Mouse (Mus musculus) brain, embryonic 18.5 days (tissue): Measurements from ENCODE around the gene Mrps34.

Experiments
- DNase-seq: peaks from one replicate; pipeline ENCODE4 v3.0.0-alpha.2; 2012; ENCODE audit warnings: low read depth, low spot score

The Mrps34 gene

DNA sequence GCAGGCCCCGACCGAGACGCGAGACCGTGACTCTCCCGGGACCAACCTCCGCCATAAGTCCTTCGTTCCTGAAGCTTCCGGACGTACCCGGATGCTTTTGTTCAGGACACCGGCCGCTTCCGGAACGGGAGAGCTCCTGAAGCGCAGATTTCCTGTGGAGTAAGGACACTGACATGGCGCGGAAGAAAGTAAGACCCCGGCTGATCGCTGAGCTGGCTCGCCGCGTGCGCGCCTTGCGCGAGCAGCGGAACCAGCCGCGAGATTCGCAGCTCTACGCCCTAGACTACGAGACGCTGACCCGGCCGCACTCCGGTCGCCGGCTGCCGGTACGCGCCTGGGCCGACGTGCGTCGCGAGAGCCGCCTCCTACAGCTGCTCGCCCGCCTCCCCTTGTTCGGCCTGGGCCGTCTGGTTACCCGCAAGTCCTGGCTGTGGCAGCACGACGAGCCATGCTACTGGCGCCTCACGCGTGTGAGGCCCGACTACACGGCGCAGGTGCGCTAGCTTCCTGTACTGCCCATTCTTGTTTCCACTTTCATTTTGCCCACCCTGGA, at the start of gene Mrps34, which contains the start of gene Eme2:
TSS of gene Mrps34 (plus strand) at position 122 of the 553 bp plus-strand sequence.
TSS of gene Eme2 (minus strand) at position 93 of the 553 bp plus-strand sequence.
- peak; percentile 77 for DNase-seq

DNA sequence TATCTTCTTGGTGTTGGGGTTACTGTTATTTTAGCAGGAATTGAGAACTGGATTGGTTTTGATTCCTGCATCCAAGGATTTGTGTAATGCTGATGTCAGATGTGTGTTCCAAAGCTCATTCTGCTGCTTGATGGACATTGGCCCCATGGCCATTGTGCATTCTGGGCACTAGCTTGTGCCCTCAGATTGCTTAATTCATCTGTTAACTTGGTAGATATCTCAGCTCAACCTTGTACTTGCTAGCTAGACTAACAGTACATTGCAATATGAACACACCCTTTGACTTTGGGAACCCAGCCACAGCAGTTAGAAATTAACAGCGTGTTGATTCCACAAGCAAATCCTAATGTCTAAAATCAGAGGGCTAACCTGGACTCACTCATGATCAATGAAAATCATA, 47.5 kb upstream of the Mrps34 start:
- DNase-seq: no peak

DNA sequence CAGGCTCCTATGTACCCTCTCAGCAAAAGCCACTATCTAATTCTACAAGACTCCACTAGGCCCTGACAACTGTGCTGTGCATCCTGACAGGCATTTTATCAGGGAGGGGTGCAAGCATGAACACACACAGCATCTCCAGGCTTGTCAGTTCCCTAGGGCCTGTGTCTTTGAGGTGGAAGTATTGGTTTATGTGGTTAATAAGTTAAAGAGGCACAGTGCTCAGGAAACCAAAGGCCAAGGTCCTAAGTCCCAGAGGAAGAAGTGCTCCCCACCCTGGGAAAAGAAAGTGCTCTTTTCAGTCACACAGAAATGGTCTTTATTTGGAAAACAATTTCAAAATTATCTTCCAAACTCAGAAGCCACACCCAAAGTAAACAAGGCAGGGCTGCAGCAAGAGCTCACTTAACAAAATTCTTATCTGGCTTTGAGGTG, 46.3 kb upstream of the Mrps34 start:
- DNase-seq: no peak

DNA sequence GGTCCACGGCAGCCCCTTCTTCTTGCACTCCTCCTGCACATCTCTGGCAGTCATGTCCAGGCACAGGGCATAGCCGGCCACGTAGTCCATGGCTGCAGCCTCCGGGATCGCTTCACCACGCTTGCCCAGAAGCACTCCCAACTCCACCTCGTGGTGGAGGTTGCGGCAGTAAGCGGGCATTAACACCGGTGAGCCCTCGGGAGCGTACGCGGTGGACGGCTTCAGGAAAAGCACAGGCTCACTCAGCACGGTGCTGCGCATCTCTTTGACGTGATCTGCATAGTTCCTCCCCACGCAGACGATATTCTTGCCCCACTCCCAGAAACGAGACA, 45.2 kb upstream of the Mrps34 start:
- no peak for DNase-seq

DNA sequence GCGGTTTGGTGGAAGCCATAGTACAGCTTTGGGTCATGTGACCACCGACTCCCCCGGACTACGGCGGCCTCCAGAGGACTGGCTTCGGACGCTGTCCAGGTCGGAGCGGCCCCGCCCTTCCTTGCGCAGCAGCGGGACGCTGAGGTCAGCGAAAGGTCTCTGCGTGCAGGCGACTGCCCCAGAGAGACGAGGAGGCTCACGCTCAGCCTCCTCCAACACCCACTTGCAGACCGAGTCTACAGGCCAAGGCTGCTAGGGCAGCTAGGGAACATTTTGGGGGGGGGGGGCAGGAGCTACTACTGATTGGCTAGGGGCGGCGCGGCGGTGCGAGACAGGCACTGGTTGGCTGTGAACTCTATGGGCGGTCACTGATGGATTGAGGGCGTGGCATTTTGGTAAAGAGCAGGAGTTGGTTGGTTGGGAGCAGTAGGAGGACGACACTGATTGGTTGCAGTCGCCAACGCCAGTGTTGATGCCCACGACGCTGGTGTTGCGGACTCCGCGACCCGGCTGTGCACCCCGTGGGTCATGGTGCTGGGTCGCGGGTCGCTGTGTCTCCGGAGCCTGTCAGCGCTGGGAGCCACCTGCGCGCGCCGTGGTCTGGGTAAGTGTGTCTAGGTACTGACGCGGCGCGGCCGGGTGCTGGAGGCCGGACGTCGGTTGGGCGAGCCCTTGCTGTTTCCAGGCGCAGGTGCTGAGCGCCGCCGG, 44.7 kb upstream of the Mrps34 start, which contains the start of gene Fahd1:
TSS of gene Fahd1 (minus strand) at position 300 of the 708 bp plus-strand sequence.
- DNase-seq: peak; percentile 96

DNA sequence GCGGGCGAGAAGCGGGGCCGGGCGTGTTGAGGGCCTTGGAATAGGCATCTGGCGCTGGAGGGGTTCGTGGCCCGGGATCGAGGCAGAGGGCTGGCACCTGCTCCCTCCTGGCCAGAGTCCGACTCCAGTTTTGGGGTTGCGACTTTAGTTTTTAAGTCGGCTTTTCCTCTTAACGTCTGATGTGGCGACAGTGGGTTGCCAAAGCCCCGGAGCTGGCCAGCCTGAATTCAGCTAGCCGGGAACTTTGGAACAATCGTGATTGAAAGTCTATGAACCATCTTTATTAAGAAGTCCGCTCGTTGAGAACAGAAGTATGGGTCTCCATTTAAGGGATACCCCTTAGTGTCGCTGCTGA, 44.2 kb upstream of the Mrps34 start:
- no peak for DNase-seq

DNA sequence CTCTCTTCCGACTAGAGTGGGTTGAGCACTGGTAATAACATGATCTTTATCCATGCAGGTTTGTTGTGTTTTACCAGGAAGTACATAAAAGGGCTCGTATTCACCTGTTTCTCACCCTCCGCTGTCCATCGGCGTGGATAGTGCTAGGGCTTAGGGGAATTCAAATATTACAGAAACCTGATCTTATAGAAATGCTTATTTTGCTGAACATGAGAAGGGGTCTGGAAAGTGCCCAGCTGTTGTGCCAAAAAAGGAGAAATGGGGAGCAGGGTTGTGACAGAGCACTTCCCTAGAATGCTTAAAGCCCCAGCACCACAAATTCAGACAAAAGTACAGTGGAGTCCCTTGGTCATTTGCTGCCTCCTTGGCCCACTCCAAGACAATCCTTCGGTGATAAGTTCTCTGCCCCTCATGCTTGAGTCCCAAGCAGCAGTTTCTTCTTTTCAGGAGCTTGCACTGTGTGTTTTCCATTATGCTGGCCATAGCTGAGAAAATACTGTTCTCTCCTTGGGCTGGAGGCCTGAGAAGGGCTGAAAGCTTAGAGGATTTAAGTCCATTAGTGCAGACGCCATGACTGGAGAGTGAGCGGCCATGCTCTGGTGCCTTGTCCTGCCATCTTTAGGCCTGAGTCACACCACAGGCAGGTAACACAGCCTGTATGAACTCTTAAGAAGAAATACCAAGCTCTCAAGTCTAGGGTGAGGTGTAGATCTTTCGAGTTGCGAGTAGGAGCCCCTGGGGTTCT, 43.4 kb upstream of the Mrps34 start:
- no peak for DNase-seq

DNA sequence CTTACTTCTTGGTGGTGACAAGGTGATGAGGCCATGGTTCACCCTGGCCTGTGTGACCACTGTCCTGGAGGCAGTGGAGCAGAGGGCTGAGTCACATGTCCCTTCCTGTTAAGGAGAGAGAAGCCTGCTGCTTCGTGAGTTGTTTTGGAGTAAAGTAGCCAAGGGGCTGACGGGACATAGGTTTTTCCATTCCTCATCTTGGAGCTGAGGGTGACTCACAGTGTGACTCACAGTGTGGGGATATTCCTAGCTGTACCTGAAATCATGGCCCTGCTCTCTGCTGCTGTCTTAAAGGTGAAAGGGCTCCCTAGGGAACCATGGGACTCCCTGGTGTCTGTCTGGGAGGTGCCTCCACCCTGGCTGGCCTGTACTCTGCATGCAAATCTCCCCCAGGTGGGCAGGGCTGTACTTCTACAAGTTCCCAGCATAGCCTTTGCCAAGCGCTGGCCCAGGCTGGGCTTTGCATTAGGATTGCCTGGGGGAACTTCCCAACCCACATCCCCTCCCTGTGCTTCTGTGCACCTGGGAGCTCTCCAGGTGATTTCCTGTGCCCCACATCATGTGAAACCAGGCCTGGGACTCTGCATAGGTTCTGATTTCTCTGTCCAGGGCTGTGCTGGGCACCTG, 39.0 kb upstream of the Mrps34 start:
- no peak for DNase-seq

DNA sequence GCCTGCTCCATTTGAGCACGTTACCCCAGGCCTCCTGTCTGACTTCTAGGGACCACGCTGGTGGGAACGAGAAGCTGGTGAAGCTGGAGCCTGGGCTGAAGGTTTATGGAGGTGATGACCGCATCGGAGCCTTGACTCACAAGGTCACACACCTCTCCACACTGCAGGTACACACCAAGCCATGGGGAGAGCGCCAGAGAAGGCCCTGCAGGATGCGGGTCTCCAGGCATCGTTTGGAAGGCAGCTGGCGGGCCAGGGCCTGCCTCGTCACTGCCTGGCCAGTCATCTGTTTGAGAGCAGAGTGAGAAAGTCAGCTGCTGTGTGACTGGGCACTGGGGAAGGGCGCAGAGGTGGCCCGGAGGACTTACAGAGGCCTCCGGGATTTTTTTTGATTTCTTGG, 38.3 kb upstream of the Mrps34 start:
- no peak for DNase-seq

DNA sequence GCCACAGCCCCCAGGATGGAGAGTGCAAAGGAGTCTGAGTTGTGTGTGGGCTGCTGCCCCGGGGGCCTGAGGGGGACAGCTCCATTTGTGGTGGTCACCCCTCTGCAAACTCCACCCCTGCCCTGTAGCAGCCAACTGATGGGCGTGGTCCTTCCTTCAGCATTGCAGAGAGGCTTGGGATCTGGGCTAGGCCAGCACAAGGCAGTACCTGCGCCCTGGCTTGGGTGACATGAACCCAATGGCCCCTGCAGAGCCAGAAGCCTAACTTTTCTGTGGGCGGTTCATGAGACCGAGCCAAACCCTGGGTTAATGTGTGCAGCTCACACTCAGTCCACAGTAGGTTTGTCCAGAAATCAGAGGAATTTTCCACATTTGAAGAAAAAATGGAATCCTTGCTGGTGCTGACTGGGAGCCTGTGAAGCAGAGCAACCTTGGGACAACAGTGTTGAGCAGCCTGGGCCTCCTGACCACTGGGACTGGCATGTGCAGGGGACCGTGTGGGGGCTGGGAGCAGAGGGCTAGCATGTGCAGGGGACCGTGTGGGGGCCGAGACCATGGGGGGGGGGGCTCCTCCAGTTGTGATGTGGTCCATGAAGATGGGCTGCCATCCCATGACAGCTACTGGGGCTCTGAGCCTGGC, 37.0 kb upstream of the Mrps34 start:
- no peak for DNase-seq

DNA sequence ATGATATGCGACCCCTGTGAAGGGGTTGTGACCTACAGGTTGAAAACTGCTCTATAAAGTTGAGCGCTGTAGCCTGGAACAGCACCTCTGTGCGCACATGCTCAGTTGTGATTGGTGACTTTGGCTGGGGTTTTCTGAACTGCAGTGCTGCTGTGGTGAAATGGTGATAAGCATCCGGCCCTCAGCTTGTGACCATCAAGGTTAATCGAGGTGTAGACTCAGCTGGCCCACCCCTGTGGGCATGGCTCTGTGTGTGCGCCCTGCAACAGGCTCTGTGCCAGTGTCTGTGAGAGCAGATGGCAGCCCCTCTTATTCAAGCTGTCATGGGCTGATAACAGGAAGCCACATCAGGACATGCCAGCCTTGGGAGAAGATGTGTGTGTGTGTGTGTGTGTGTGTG, 35.9 kb upstream of the Mrps34 start:
- no peak for DNase-seq

DNA sequence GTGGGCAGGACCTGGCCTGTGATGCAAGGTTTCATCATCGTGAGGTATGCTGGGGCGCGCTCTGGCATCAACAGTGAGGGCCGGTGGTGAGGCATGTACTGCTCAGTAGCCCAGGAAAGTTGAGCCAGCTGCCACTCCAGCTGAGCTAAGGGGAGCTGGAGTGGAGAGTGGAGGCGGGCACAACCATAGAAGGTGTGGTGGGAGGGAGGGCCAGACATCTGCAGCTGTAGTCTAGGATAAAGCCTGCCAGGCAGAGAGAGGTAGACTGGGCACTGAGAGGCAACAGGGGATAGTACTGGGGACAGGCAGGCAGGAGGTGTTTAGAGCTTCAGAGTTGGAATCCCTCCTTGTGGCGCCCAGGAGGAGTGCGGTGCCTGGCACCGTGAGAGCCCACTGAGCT, 34.8 kb upstream of the Mrps34 start:
- DNase-seq: no peak

DNA sequence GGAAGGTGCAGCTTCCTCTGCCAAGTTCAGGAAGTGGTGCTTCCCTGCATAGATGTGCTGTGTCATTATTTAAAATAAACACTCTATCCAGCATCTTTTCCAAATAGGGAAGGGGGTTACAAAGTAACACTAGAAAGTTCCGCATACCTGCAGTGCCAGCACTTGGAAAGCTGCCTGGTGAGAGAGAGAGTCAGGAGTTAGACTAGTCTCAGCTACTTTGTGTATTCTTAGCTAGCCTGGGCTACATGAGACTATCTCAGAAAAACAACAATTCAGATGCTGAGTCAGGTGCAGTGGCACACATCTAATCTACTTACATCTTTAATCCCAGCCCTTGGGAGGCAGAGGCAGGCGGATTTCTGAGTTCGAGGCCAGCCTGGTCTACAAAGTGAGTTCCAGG, 33.1 kb upstream of the Mrps34 start:
- DNase-seq: no peak

DNA sequence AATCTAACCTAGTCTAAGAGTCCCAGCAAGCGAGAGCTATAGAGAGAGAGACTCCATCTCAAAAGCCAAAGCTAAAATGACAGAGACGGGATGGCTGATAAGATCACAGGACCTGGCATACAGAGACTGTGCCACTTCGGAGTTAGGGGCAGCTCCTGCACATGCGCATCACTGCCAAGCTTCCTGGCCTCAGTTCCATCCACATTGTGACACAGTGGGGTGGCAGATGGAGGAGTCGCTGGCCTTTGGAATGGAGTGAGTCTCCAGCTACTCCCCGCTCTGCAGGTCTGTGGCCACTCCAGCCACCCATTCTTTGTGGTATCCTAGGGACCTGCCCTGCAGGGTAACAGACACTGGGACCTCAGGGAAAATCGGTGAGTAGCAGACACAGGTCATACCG, 29.1 kb upstream of the Mrps34 start, which contains the start of gene Igfals:
TSS of gene Igfals (plus strand) at position 222 of the 400 bp plus-strand sequence.
- no peak for DNase-seq

DNA sequence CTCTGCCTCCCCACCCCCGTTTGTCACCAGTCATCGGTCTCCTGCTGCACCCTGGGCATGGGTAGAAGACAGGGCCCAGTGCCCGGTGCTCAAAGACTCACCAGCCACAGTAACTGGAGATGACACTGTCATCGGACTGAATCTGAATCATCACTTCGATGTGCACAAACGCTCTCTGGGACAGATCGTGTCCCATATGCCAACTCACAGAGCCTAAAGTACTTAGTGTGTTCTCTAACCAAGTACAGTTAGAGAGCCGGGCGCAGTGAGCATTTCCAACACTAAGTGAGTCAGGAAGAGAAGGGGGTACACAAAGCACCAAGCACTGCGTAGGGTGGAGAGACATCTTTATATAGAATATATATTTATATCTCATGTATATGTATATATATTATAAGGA, 27.0 kb upstream of the Mrps34 start:
- DNase-seq: no peak

DNA sequence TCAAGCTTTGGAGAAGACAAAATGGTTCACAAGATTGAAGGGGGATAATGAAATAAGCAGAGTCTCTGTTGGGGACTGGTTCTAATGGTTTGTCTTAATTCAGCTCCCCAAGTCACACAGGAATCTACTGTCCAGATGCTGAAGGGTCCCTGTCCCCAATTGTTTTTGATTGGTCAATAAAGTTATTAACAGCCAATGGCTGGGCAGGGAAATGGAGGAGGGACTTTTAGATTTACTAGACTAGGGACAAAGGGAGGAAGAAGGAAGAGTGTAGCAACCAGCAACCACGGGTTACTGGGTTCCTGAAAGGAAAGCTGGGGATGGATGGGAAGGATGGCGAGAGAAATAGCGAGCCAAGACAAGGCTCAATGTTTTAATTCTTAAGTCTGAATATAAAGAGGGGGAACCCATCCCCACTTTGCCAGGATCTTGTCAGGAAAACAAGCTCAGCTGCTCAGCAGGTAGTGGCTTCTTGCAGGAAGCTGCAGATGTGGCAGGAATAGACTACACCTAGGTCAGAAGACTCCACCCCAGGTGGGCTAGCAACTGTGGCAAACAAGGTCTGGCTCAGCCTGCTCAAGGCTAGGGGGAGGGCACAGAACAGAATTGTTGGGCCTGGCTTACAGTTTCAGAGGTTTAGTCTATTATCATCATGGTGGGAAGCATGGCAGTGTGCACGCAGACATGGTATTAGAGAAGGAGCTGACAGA, 21.1 kb upstream of the Mrps34 start:
- no peak for DNase-seq

DNA sequence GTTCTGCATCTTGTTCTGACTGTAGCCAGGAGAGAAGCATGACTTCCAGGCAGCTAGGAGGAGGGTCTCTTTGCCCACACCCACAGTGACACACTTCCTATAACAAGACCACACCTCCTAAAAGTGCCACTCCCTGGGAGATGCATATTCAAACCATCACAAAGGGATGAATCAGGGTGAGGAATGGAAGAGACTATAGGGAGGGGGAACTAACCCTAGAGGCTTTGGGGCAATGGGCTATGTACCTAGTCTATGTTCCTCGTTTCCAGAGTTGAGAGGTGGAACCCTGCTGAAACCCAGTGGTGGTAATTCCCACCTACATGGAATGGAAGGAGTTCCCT, 20.5 kb upstream of the Mrps34 start:
- DNase-seq: no peak

DNA sequence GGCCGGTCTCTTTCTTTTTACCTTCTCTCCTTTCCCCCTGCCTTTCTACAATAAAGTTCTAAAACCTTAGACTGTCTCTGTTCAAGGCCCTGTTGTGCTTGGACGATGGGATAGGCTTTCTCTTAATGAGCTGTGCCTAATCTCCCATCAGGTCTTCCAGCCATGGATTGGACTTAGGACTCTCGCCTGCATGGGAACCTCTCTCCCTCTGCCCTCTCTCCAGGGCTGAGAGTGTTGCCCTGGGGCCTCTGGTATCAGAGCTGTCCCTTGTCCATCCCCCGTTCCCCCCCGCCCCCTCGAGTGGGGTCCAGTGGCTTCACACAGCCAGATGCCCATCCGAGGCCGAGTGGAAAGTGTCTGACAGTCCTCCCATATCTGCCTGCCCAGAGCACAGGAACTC, 19.9 kb upstream of the Mrps34 start:
- DNase-seq: no peak

DNA sequence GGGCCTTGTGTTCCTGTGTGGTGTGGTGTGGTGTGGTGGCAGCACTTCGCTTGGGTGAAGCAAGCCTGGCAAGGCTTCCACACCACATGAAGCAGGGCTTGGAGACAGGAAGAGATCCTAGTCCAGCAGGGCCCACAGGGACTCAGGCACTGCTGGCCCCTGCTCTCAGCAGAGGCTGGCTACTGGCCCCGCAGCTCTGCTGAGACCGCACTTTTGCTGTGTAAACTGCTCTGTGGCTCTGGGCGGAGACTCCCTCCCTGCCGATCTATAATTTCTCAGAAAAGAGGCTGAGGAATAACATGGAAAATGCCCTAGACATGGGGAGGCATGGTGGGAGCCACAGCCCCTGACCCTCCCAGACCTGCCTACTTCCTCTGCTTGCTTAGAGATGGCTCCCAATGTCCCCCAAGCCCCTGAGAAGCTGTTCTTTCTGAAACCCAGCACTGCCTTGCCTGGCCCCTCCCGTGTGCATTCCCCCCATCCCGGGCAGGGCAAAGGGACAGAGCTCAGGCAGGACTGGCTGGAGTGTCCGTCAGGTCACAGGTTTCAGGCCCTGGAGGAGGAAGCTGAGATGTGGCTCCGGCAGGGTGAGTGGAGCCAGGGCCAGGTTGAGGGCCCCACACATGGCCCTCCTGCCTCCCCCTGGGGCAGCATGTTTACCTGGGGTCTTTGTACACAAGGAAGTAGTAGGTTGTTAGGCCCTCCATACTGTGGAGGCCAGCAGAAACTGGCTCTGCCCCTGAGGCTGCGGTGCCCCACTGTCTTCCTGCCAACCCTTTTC, 17.4 kb upstream of the Mrps34 start:
- no peak for DNase-seq

DNA sequence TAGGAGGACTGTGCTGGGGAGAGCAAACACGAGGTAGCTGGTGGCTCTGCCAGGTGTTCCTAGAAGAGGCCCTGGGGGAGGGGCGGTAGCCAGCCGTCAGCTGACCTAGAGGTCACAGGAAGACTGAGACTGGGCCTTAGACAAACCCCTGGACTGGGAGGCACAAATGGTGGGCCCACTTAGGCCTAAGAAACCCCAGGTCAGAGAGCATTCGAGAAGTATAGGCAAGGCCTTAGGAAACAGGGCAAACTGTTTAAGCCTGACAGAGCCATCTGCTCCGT, 16.9 kb upstream of the Mrps34 start:
- DNase-seq: no peak

DNA sequence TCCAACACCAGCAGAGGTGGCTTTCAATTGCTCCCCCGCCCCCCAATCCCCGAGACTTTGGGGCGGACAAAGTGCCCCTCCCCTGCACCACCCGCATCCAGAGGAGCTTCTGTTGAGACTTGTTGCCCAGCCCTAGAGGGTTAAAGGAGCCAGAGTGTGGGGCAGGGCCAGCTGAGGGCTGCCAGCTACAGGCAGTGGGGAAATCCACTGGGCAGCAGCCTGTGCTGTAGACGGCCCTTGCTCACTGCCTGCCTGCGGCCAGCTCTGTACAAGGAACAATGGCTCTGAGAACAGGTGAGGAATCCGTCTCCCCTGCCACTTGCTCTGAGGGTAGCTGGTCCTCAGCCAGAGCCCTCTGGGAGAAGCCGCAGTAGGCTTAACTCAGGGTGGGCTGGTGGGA, 16.4 kb upstream of the Mrps34 start:
- no peak for DNase-seq
